Mouse (Mus musculus): ENCODE results near the gene H2-DMa. TPM values are rescaled to one million over a fixed set of nuclear protein-coding genes. Genes with fewer than 3 reads are reported as not detected.

Gene H2-DMa
- polyA plus RNA-seq, 1 experiment from 2014 or later: 13.8 TPM

- Histone ChIP-seq H3K9me3 (ENCODE audit: control insufficient read depth, low read length) (no peaks in the 10 kb centered on the region), H3K27ac (ENCODE audit: low read depth, low read length) (no peak overlapping the region), H3K4me1 (replicated peaks; ENCODE audit: control insufficient read depth, insufficient read depth, low read length) (no peaks in the 10 kb centered on the region), H3K36me3 (ENCODE audit: control insufficient read depth, insufficient read depth, low read length) (peaks cover 25% of the 10 kb centered on the region), H3K4me3 (ENCODE audit: low read depth, low read length) (no peak overlapping the region), H3K27me3 (ENCODE audit: control insufficient read depth, insufficient read depth, low read length) (no peaks in the 10 kb centered on the region), H3K9ac (ENCODE audit: low read depth, low read length) (no peak overlapping the region), H3K4me2 (replicated peaks; ENCODE audit: low read depth, low read length) (no peak overlapping the region)
- no peak for DNase-seq (ENCODE audit: low spot score)
- 83% methylated on average over 14 of the region's 14 CpGs for WGBS
- ATAC-seq (ENCODE audit: low FRiP score): no peak
These were observed 10.1 kb upstream of the H2-DMa start for GRCm38 (mm10) chr17:34109038-34109805.

GRCm38 (mm10) chr17:34109806-34110195 lies 9.5 kb upstream of the H2-DMa start:
- Histone ChIP-seq H3K36me3 (ENCODE audit: control insufficient read depth, insufficient read depth, low read length) (peaks cover 28% of the 10 kb centered on the region), H3K27ac (ENCODE audit: low read depth, low read length) (no peak overlapping the region), H3K27me3 (ENCODE audit: control insufficient read depth, insufficient read depth, low read length) (no peaks in the 10 kb centered on the region), H3K4me1 (replicated peaks; ENCODE audit: control insufficient read depth, insufficient read depth, low read length) (no peaks in the 10 kb centered on the region), H3K4me2 (replicated peaks; ENCODE audit: low read depth, low read length) (no peak overlapping the region), H3K4me3 (ENCODE audit: low read depth, low read length) (no peak overlapping the region), H3K9ac (ENCODE audit: low read depth, low read length) (no peak overlapping the region), H3K9me3 (ENCODE audit: control insufficient read depth, low read length) (no peaks in the 10 kb centered on the region)
- 77% methylated on average over 3 of the region's 3 CpGs for WGBS
- ATAC-seq (ENCODE audit: low FRiP score) (0 out of 2 replicates have a peak, but pooled peaks have one; percentile 27), DNase-seq (ENCODE audit: low spot score) (peak; percentile 28)

- no peaks in the 10 kb centered on the region for H3K27me3 ChIP-seq (ENCODE audit: control insufficient read depth, insufficient read depth, low read length)
- WGBS: 64% methylated on average over 8 of the region's 8 CpGs
- H3K36me3 ChIP-seq (ENCODE audit: control insufficient read depth, insufficient read depth, low read length): peaks cover 32% of the 10 kb centered on the region
- no peak overlapping the region for H3K9ac ChIP-seq (ENCODE audit: low read depth, low read length)
- ATAC-seq (ENCODE audit: low FRiP score) (no peak), DNase-seq (ENCODE audit: low spot score) (no peak)
- H3K4me2 ChIP-seq (replicated peaks; ENCODE audit: low read depth, low read length): no peak overlapping the region
- no peaks in the 10 kb centered on the region for H3K9me3 ChIP-seq (ENCODE audit: control insufficient read depth, low read length)
- H3K4me1 ChIP-seq (replicated peaks; ENCODE audit: control insufficient read depth, insufficient read depth, low read length): no peaks in the 10 kb centered on the region
- no peak overlapping the region for H3K27ac ChIP-seq (ENCODE audit: low read depth, low read length)
- no peak overlapping the region for H3K4me3 ChIP-seq (ENCODE audit: low read depth, low read length)
These were observed 9.0 kb upstream of the H2-DMa start for GRCm38 (mm10) chr17:34110309-34110708.

GRCm38 (mm10) chr17:34114114-34114513 lies 5.2 kb upstream of the H2-DMa start:
- Histone ChIP-seq H3K9ac (ENCODE audit: low read depth, low read length) (no peak overlapping the region), H3K27ac (ENCODE audit: low read depth, low read length) (no peak overlapping the region), H3K27me3 (ENCODE audit: control insufficient read depth, insufficient read depth, low read length) (no peaks in the 10 kb centered on the region), H3K4me3 (ENCODE audit: low read depth, low read length) (no peak overlapping the region), H3K9me3 (ENCODE audit: control insufficient read depth, low read length) (no peaks in the 10 kb centered on the region), H3K4me2 (replicated peaks; ENCODE audit: low read depth, low read length) (no peak overlapping the region), H3K4me1 (replicated peaks; ENCODE audit: control insufficient read depth, insufficient read depth, low read length) (peaks cover 7% of the 10 kb centered on the region), H3K36me3 (ENCODE audit: control insufficient read depth, insufficient read depth, low read length) (peaks cover 43% of the 10 kb centered on the region)
- 96% methylated on average over 7 of the region's 7 CpGs for WGBS
- no peak for ATAC-seq (ENCODE audit: low FRiP score)
- no peak for DNase-seq (ENCODE audit: low spot score)

- Histone ChIP-seq H3K4me3 (ENCODE audit: low read depth, low read length) (peak overlapping the region; percentile 100), H3K4me1 (replicated peaks; ENCODE audit: control insufficient read depth, insufficient read depth, low read length) (peaks cover 7% of the 10 kb centered on the region), H3K27ac (ENCODE audit: low read depth, low read length) (no peak overlapping the region), H3K36me3 (ENCODE audit: control insufficient read depth, insufficient read depth, low read length) (peaks cover 40% of the 10 kb centered on the region), H3K9me3 (ENCODE audit: control insufficient read depth, low read length) (no peaks in the 10 kb centered on the region), H3K27me3 (ENCODE audit: control insufficient read depth, insufficient read depth, low read length) (no peaks in the 10 kb centered on the region), H3K4me2 (replicated peaks; ENCODE audit: low read depth, low read length) (peak overlapping the region; percentile 95), H3K9ac (ENCODE audit: low read depth, low read length) (peak overlapping the region; percentile 96)
- DNase-seq (ENCODE audit: low spot score) (no peak), ATAC-seq (ENCODE audit: low FRiP score) (no peak)
- WGBS: 55% methylated on average over 7 of the region's 7 CpGs
These were observed 2.5 kb upstream of the H2-DMa start for GRCm38 (mm10) chr17:34116736-34117370.

GRCm38 (mm10) chr17:34117421-34118112 lies 1.8 kb upstream of the H2-DMa start:
- H3K36me3 ChIP-seq (ENCODE audit: control insufficient read depth, insufficient read depth, low read length): peaks cover 33% of the 10 kb centered on the region
- no peaks in the 10 kb centered on the region for H3K9me3 ChIP-seq (ENCODE audit: control insufficient read depth, low read length)
- 1% methylated on average over 5 of the region's 5 CpGs for WGBS
- no peaks in the 10 kb centered on the region for H3K27me3 ChIP-seq (ENCODE audit: control insufficient read depth, insufficient read depth, low read length)
- peaks cover 7% of the 10 kb centered on the region for H3K4me1 ChIP-seq (replicated peaks; ENCODE audit: control insufficient read depth, insufficient read depth, low read length)
- peak overlapping the region; percentile 95 for H3K4me2 ChIP-seq (replicated peaks; ENCODE audit: low read depth, low read length)
- H3K4me3 ChIP-seq (ENCODE audit: low read depth, low read length): peak overlapping the region; percentile 100
- no peak for DNase-seq (ENCODE audit: low spot score)
- H3K9ac ChIP-seq (ENCODE audit: low read depth, low read length): peak overlapping the region; percentile 96
- no peak for ATAC-seq (ENCODE audit: low FRiP score)
- 0 out of 2 replicates have a peak overlapping the region, but pooled peaks have one; percentile 87 for H3K27ac ChIP-seq (ENCODE audit: low read depth, low read length)

- H3K27me3 ChIP-seq (ENCODE audit: control insufficient read depth, insufficient read depth, low read length): no peaks in the 10 kb centered on the region
- no peaks in the 10 kb centered on the region for H3K9me3 ChIP-seq (ENCODE audit: control insufficient read depth, low read length)
- peak overlapping the region; percentile 100 for H3K4me3 ChIP-seq (ENCODE audit: low read depth, low read length)
- peak overlapping the region; percentile 87 for H3K27ac ChIP-seq (ENCODE audit: low read depth, low read length)
- H3K36me3 ChIP-seq (ENCODE audit: control insufficient read depth, insufficient read depth, low read length): peaks cover 26% of the 10 kb centered on the region
- WGBS: 2% methylated on average over 65 of the region's 67 CpGs
- peaks cover 7% of the 10 kb centered on the region for H3K4me1 ChIP-seq (replicated peaks; ENCODE audit: control insufficient read depth, insufficient read depth, low read length)
- H3K4me2 ChIP-seq (replicated peaks; ENCODE audit: low read depth, low read length): peak overlapping the region; percentile 95
- peak overlapping the region; percentile 96 for H3K9ac ChIP-seq (ENCODE audit: low read depth, low read length)
- DNase-seq (ENCODE audit: low spot score) (peak; percentile 72), ATAC-seq (ENCODE audit: low FRiP score) (no peak)
These were observed 1.0 kb upstream of the H2-DMa start for GRCm38 (mm10) chr17:34118113-34118872.

- no peak for ATAC-seq (ENCODE audit: low FRiP score)
- Histone ChIP-seq H3K36me3 (ENCODE audit: control insufficient read depth, insufficient read depth, low read length) (peaks cover 22% of the 10 kb centered on the region), H3K4me3 (ENCODE audit: low read depth, low read length) (peak overlapping the region; percentile 100), H3K9ac (ENCODE audit: low read depth, low read length) (peak overlapping the region; percentile 96), H3K27me3 (ENCODE audit: control insufficient read depth, insufficient read depth, low read length) (no peaks in the 10 kb centered on the region), H3K9me3 (ENCODE audit: control insufficient read depth, low read length) (no peaks in the 10 kb centered on the region), H3K4me1 (replicated peaks; ENCODE audit: control insufficient read depth, insufficient read depth, low read length) (peaks cover 10% of the 10 kb centered on the region), H3K4me2 (replicated peaks; ENCODE audit: low read depth, low read length) (peak overlapping the region; percentile 95), H3K27ac (ENCODE audit: low read depth, low read length) (peak overlapping the region; percentile 87)
- under 1% methylated on average over 29 of the region's 38 CpGs for WGBS
- no peak for DNase-seq (ENCODE audit: low spot score)
These were observed 480 bp upstream of the H2-DMa start for GRCm38 (mm10) chr17:34118873-34119248.

All from hindbrain, embryonic 11.5 days (tissue).